Mouse (Mus musculus): ENCODE data around the gene Wfikkn1. TPM values are rescaled to one million over a fixed set of nuclear protein-coding genes. Genes with fewer than 3 reads are reported as not detected.

Wfikkn1 gene
- total and polyA plus RNA-seq, 3 experiments: 0.19 to 0.53 TPM; not detected in 1

DNA sequence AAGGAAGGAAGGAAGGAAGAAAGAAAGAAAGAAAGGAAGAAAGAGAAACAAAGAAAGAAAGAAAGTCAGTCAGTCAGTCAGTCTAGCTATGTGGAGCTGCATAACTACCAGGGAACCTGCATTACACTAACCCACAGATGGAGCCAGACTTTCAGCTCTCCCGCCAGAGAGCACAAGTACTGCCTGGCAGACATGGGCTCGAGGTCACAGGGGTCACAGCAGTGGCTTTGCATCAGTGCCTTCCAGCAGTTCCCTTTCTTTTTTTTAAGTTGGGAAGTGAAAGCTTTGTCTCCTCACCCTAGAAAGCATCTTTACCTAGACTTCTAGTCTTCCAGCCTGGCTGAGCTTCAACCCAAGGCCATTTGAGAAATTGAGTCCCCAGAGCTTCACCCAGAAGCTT lies 14.8 kb upstream of the Wfikkn1 start (continued):
- no peak for TF ChIP-seq USF2 (IDR thresholded peaks at IDR 0.05; ENCODE audit: borderline replicate concordance in 1 of 2, insufficient read depth in 1 of 2, low read depth in 1 of 2, low read length in 2 of 2)
- no peak for TF ChIP-seq ZC3H11A (IDR thresholded peaks at IDR 0.05; ENCODE audit: low read depth, low read length)

DNA sequence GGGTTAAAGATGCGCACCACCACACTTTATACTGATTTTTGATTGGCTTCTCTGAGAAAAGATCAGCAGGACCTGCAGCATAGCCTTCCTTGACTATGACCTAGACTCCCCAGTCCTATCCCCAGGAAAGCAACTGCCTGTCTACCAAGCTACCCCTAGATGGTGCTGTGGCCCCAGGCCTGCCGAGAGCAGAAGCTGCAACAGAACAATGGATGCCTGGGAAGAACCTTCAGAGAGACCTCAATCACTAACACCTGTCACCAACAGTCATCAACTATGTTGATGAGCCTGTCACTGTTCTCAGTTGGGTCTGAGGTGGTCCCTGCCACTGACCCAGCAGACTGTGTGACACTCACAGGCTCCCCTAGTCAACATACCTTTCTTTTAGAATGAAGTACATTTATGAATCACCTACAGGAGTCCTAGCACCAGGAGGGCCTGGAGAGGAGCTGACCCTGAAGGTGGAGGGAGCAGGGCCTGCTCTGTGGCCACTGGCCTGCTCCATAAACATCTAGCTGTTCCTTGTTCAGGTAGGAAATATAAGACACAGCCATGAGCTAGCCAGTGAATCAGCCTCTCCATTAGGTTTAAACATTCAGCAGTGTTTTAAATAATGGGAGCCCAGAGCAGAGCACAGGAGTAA lies 13.4 kb upstream of the Wfikkn1 start:
- Histone ChIP-seq H3K36me3 (ENCODE audit: control insufficient read depth in 1 of 2, insufficient read depth in 2 of 2, low read length in 2 of 2) (peaks cover 0 to 4% of the 10 kb centered on the region in 2 experiments; a peak in 1 of 4 replicates), H3K9ac (ENCODE audit: control insufficient read depth, low read depth, low read length, poor library complexity, severe bottlenecking) (no peak overlapping the region), H3K27me3 (ENCODE audit: control insufficient read depth in 1 of 2, insufficient read depth in 2 of 2, low read length in 2 of 2) (no peaks in the 10 kb centered on the region), H3K4me1 (ENCODE audit: control insufficient read depth in 1 of 2, insufficient read depth in 2 of 2, low read length in 2 of 2) (0 out of 4 replicates have a peak, but pooled peaks cover 0 to 6% of the 10 kb centered on the region in 2 experiments), H3K9me3 (replicated peaks; ENCODE audit: insufficient read depth, low read length) (no peaks in the 10 kb centered on the region), H3K27ac (ENCODE audit: control insufficient read depth, low read depth, low read length) (no peak overlapping the region), H3K4me3 (ENCODE audit: control insufficient read depth in 1 of 2, insufficient read depth in 1 of 2, low read depth in 2 of 2, low read length in 2 of 2) (no peak overlapping the region), H3K79me2 (ENCODE audit: control insufficient read depth, insufficient read depth, low read length, poor library complexity) (peaks cover 2% of the 10 kb centered on the region; the same call in 1 of the 2 replicates)
- peak; percentile 79 for DNase-seq (ENCODE audit: low read depth, low spot score)
- TF ChIP-seq ZC3H11A (IDR thresholded peaks at IDR 0.05; ENCODE audit: low read depth, low read length) (peak; percentile 72), CTCF (IDR thresholded peaks at IDR 0.05 in 2 of 3, conservative IDR thresholded peaks at IDR 0.05 in 1 of 3; ENCODE audit: control insufficient read depth in 1 of 3, insufficient read depth in 1 of 3, low read depth in 2 of 3, low read length in 3 of 3, poor library complexity in 1 of 3, severe bottlenecking in 1 of 3) (peak; percentile 93 to 96 (median 94)), MYB (IDR thresholded peaks at IDR 0.05; ENCODE audit: low read depth, low read length) (no peak), SMC3 (IDR thresholded peaks at IDR 0.05; ENCODE audit: low read depth, low read length) (peak; percentile 85), CHD1 (IDR thresholded peaks at IDR 0.05; ENCODE audit: low read depth, low read length) (no peak), RAD21 (IDR thresholded peaks at IDR 0.05; ENCODE audit: low read depth, low read length) (peak; percentile 94), SIN3A (IDR thresholded peaks at IDR 0.05; ENCODE audit: low read length) (0 out of 2 replicates have a peak, but pooled peaks have one; percentile 42)

DNA sequence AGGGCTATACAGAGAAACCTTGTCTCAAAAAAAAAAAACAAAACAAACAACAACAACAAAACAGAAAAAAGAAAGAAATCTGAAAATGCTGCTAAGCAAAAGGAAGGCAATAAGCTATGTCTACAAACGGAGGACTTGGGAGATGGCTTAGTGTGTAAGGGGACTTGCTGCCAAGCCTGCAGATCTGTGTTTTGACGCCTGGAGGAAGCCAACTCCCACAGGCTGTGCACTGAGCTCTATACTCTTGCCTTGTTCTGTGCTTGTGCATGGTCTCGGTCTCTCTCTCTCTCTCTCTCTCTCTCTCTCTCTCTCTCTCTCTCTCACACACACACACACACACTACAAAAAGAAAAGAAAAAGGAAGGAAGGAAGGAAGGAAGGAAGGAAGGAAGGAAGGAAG lies 8.2 kb upstream of the Wfikkn1 start:
- H3K36me3 ChIP-seq (ENCODE audit: control insufficient read depth in 1 of 2, insufficient read depth in 2 of 2, low read length in 2 of 2): peaks cover 0 to 4% of the 10 kb centered on the region in 2 experiments; a peak in 1 of 4 replicates
- H3K79me2 ChIP-seq (ENCODE audit: control insufficient read depth, insufficient read depth, low read length, poor library complexity): peaks cover 2% of the 10 kb centered on the region; the same call in 1 of the 2 replicates
- H3K27me3 ChIP-seq (ENCODE audit: control insufficient read depth in 1 of 2, insufficient read depth in 2 of 2, low read length in 2 of 2): no peaks in the 10 kb centered on the region
- DNase-seq (ENCODE audit: low read depth, low spot score): no peak
- no peak overlapping the region for H3K9ac ChIP-seq (ENCODE audit: control insufficient read depth, low read depth, low read length, poor library complexity, severe bottlenecking)
- H3K9me3 ChIP-seq (replicated peaks; ENCODE audit: insufficient read depth, low read length): no peaks in the 10 kb centered on the region
- TF ChIP-seq JUND (IDR thresholded peaks at IDR 0.05; ENCODE audit: low read depth, low read length): no peak
- no peak for TF ChIP-seq E2F4 (IDR thresholded peaks at IDR 0.05; ENCODE audit: borderline replicate concordance, low read depth, low read length)
- no peak for TF ChIP-seq CHD1 (IDR thresholded peaks at IDR 0.05; ENCODE audit: low read depth, low read length)
- TF ChIP-seq MYB (IDR thresholded peaks at IDR 0.05; ENCODE audit: low read depth, low read length): no peak
- TF ChIP-seq UBTF (IDR thresholded peaks at IDR 0.05; ENCODE audit: borderline replicate concordance, insufficient read depth, low read depth, low read length): no peak
- TF ChIP-seq BHLHE40 (IDR thresholded peaks at IDR 0.05; ENCODE audit: borderline replicate concordance, low read depth, low read length): no peak
- no peak for TF ChIP-seq ZNF384 (IDR thresholded peaks at IDR 0.05; ENCODE audit: low read depth, low read length)
- TF ChIP-seq TBP (IDR thresholded peaks at IDR 0.05; ENCODE audit: low read depth, low read length): no peak
- no peak for TF ChIP-seq ZMIZ1 (IDR thresholded peaks at IDR 0.05; ENCODE audit: low read depth, low read length)
- no peak for TF ChIP-seq NRF1 (IDR thresholded peaks at IDR 0.05; ENCODE audit: insufficient read depth, low read depth, low read length, poor library complexity, severe bottlenecking)
- H3K4me1 ChIP-seq (ENCODE audit: control insufficient read depth in 1 of 2, insufficient read depth in 2 of 2, low read length in 2 of 2): 0 out of 4 replicates have a peak, but pooled peaks cover 0 to 6% of the 10 kb centered on the region in 2 experiments
- H3K4me3 ChIP-seq (ENCODE audit: control insufficient read depth in 1 of 2, insufficient read depth in 1 of 2, low read depth in 2 of 2, low read length in 2 of 2): no peak overlapping the region
- no peak overlapping the region for H3K27ac ChIP-seq (ENCODE audit: control insufficient read depth, low read depth, low read length)
